Mouse (Mus musculus) layer of hippocampus, adult 2 months (tissue): Measurements from ENCODE around the gene Nedd1. TPM values are rescaled to one million over a fixed set of nuclear protein-coding genes. Genes with fewer than 3 reads are reported as not detected.

Experiments used
- DNase-seq, 2 experiments: peaks; one replicate each; pipeline ENCODE4 v3.0.0; 2022; ENCODE audit warnings: low spot score in 2 of 2
- H3K27ac ChIP-seq: fragments of 200-600 bp; 2 replicates; pipeline ENCODE4 v1.8.1; 2022
- H3K4me3 ChIP-seq: fragments of 200-600 bp; 2 replicates; pipeline ENCODE4 v1.8.1; 2022; ENCODE audit warnings: mild to moderate bottlenecking
- CTCF ChIP-seq: fragments of 200-600 bp; conservative IDR thresholded peaks from 2 replicates; pipeline ENCODE4 v1.8.1; 2022; ENCODE audit warnings: antibody characterized with exemption, mild to moderate bottlenecking, moderate library complexity
- total RNA-seq, 2 experiments: library from RNA; stranded (reverse); gene quantifications; 2 replicates each; pipeline ENCODE4 v1.2.3; 2021

The Nedd1 gene
- total RNA-seq, 2 experiments from 2014 or later, result 3.2 to 4.4 TPM

DNA sequence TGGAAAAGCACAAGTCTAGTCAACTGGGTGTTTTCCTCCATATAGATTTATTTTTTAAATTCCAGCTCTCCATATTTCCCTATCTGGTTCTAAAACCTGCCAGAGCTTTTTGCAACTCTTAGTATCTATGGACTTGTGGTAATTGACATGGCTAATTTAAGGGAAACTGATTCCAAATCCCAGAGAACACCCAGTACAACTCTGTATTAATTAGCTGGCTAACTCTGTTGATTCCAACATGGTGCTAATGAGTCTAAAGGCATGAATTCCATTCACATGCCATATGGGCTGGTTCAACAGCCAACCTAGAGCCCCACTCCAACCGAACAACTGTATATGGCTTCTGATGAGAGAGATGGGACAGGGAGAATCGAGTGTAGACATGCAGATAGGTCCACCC lies 74.5 kb downstream of the Nedd1 start:
- Histone ChIP-seq H3K4me3 (no peak overlapping the region), H3K27ac (no peak overlapping the region)
- no peak for TF ChIP-seq CTCF
- DNase-seq, result no peak

DNA sequence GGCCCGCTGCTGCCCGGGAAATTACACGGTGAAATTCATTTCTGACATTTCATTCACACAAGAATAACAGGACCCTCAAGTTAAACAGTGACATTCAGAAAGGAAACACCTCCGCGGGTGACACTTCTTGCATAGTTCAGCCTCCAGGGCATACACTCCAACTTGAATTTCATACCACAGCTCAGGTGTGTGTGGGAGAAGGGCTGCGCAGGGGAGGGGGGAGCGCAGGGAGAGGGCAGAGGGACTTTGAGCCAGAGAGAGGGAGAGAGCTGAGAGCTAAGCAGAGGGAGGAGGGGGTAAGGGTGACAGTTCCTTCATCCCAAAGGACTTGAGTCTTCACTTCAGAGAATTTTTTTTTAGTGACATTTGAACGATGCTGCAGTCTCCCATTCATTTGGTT lies 78.2 kb downstream of the Nedd1 start:
- no peak overlapping the region for H3K4me3 ChIP-seq
- no peak for TF ChIP-seq CTCF
- DNase-seq, result no peak
- no peak overlapping the region for H3K27ac ChIP-seq

DNA sequence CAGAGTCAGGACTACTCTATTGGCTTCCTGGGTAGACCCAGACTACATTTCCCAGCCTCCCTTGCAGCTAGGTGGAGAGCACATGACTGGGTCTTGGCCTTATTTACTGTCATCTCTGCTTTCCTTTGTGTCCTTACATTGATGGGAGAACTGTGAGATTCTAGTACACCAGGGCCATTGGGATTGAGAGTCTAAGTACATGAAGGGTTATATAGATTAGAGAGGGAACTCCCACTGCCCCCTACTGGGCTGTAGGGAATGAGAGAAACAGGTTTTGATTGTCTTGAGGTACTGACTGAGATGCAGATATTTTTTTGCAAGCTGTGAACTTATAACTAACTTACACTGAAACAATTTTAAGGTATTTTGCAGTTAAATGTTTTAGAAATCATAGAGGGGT lies 81.2 kb downstream of the Nedd1 start:
- H3K27ac ChIP-seq, result no peak overlapping the region
- H3K4me3 ChIP-seq, result no peak overlapping the region
- DNase-seq, result peak in 1 of 2 experiments; percentile 18
- TF ChIP-seq CTCF, result peak; percentile 76
